Mouse (Mus musculus) large intestine, adult 2 months (tissue): ENCODE results near the gene Olfr1411. TPM values are rescaled to one million over a fixed set of nuclear protein-coding genes. Genes with fewer than 3 reads are reported as not detected.
A peak's percentile ranks its signal among the peaks of the same experiment; 100 is the strongest.

Experiments used
- DNase-seq: peaks from one replicate; pipeline ENCODE4 v3.0.0-alpha.2; 2012; ENCODE audit warnings: low read depth, low spot score
- WGBS: fragments of 180-500 bp; shearing (Covaris S2); methylation state at CpG from one replicate; pipeline ENCODE4 v1.1.7; 2018; 5-methylcytosine and 5-hydroxymethylcytosine counted together
- polyA plus RNA-seq: library from polyadenylated mRNA; depleted of rRNA; stranded (reverse); fragments of >200 nt; gene quantifications from 2 replicates; pipeline ENCODE4 v1.2.3, GENCODE M21; 2012; rRNA removed

Gene Olfr1411
- polyA plus RNA-seq, 1 experiment: not detected

- 91% methylated on average over 15 of the region's 15 CpGs for WGBS
- DNase-seq: no peak
These were observed 43.4 kb downstream of the Olfr1411 start for GRCm38 (mm10) chr1:92637501-92638172.

- 80% methylated on average over 3 of the region's 3 CpGs for WGBS
- DNase-seq: no peak
These were observed 44.0 kb downstream of the Olfr1411 start for GRCm38 (mm10) chr1:92638181-92638580.

- WGBS: 95% methylated on average over 4 of the region's 4 CpGs
- no peak for DNase-seq
These were observed 44.5 kb downstream of the Olfr1411 start for GRCm38 (mm10) chr1:92638736-92639135.

GRCm38 (mm10) chr1:92640393-92640792 is 46.2 kb downstream of the Olfr1411 start:
- 83% methylated on average over 6 of the region's 6 CpGs for WGBS
- no peak for DNase-seq

GRCm38 (mm10) chr1:92641514-92642272 is 47.5 kb downstream of the Olfr1411 start, which contains the start of gene Cops9:
Gene Cops9 (minus strand): TSS chr1:92641985.
- 2% methylated on average over 50 of the region's 50 CpGs for WGBS

GRCm38 (mm10) chr1:92643691-92644090 is 49.5 kb downstream of the Olfr1411 start:
- WGBS: 76% methylated on average over 4 of the region's 4 CpGs
- DNase-seq: no peak

More at GRCm38 (mm10) chr1:92641514-92642272, 47.5 kb downstream of the Olfr1411 start, which contains the start of gene Cops9:
- peak; percentile 68 for DNase-seq

GRCm38 (mm10) chr1:92644916-92645315 is 50.7 kb downstream of the Olfr1411 start:
- no peak for DNase-seq
- 75% methylated on average over 5 of the region's 5 CpGs for WGBS

- DNase-seq: no peak
- WGBS: 51% methylated on average over 2 of the region's 2 CpGs
These were observed 51.9 kb downstream of the Olfr1411 start for GRCm38 (mm10) chr1:92646111-92646510.

- 44% methylated on average over 7 of the region's 7 CpGs for WGBS
- DNase-seq: no peak
These were observed 52.4 kb downstream of the Olfr1411 start for GRCm38 (mm10) chr1:92646601-92647000.

GRCm38 (mm10) chr1:92647026-92647425 is 52.8 kb downstream of the Olfr1411 start:
- no peak for DNase-seq
- 71% methylated on average over 4 of the region's 4 CpGs for WGBS

Other genes starting within 250 kb of the Olfr1411 start
- 130 and 142 TPM in 2 replicates for gene Ndufa10, start 120.6 kb upstream of the Olfr1411 start, polyA plus RNA-seq
- not detected in 2 replicates for gene Olfr1416, start 109.3 kb upstream of the Olfr1411 start, polyA plus RNA-seq
- not detected in 2 replicates for gene Olfr1415, start 98.3 kb upstream of the Olfr1411 start, polyA plus RNA-seq
- gene Olfr1414, start 75.8 kb upstream of the Olfr1411 start, polyA plus RNA-seq: not detected in 2 replicates
- not detected in 2 replicates for gene Olfr1413, start 23.1 kb upstream of the Olfr1411 start, polyA plus RNA-seq
- gene Olfr1412, start 8.6 kb upstream of the Olfr1411 start, polyA plus RNA-seq: not detected in 2 replicates
- gene Olfr1410, start 11.4 kb downstream of the Olfr1411 start, polyA plus RNA-seq: not detected in 2 replicates
- gene Olfr12, start 23.4 kb downstream of the Olfr1411 start, polyA plus RNA-seq: not detected in 2 replicates
- gene Cops9, start 47.6 kb downstream of the Olfr1411 start, polyA plus RNA-seq: 108 and 129 TPM in 2 replicates
- gene Otos, start 54.4 kb downstream of the Olfr1411 start, polyA plus RNA-seq: 0.19 and 0.38 TPM in 2 replicates
- 6.8 and 7.5 TPM in 2 replicates for gene Gpc1, start 237.2 kb downstream of the Olfr1411 start, polyA plus RNA-seq